Mouse (Mus musculus): ENCODE results near the gene Gabrd. TPM values are rescaled to one million over a fixed set of nuclear protein-coding genes. Genes with fewer than 3 reads are reported as not detected.
A peak's percentile ranks its signal among the peaks of the same experiment; 100 is the strongest.
"Not testable (repeated sequence)": the region's sequence is repeated elsewhere in the genome, so short reads cannot be mapped to it uniquely, and the experiment has no call there.

Gabrd gene
- polyA plus RNA-seq, 1 experiment from 2014 or later, result 0.18 TPM

GRCm38 (mm10) chr4:155421412-155422370 is 23.8 kb upstream of the Gabrd start:
- not testable (repeated sequence) for H3K4me3 ChIP-seq (ENCODE audit: low read depth, low read length); H3K4me2 ChIP-seq (ENCODE audit: low read length); ATAC-seq (replicated peaks; ENCODE audit: low FRiP score, low TSS enrichment, low read depth); DNase-seq (ENCODE audit: low spot score); H3K9me3 ChIP-seq (ENCODE audit: control insufficient read depth, low read length); H3K4me1 ChIP-seq (replicated peaks; ENCODE audit: control insufficient read depth, insufficient read depth, low read length); H3K36me3 ChIP-seq (ENCODE audit: control insufficient read depth, insufficient read depth, low read length); H3K27me3 ChIP-seq (replicated peaks; ENCODE audit: control insufficient read depth, insufficient read depth, low read length); H3K9ac ChIP-seq (ENCODE audit: low read length); H3K27ac ChIP-seq (ENCODE audit: low read depth)
- 80% methylated on average over 20 of the region's 30 CpGs for WGBS

GRCm38 (mm10) chr4:155420137-155420536 is 22.2 kb upstream of the Gabrd start:
- WGBS, result 91% methylated on average over 3 of the region's 3 CpGs
- no peak overlapping the region for H3K4me2 ChIP-seq (ENCODE audit: low read length)
- DNase-seq (ENCODE audit: low spot score) (no peak), ATAC-seq (replicated peaks; ENCODE audit: low FRiP score, low TSS enrichment, low read depth) (no peak)
- H3K9me3 ChIP-seq (ENCODE audit: control insufficient read depth, low read length), result no peaks in the 10 kb centered on the region
- no peak overlapping the region for H3K4me3 ChIP-seq (ENCODE audit: low read depth, low read length)
- H3K4me1 ChIP-seq (replicated peaks; ENCODE audit: control insufficient read depth, insufficient read depth, low read length), result no peaks in the 10 kb centered on the region
- H3K27me3 ChIP-seq (replicated peaks; ENCODE audit: control insufficient read depth, insufficient read depth, low read length), result no peaks in the 10 kb centered on the region
- H3K9ac ChIP-seq (ENCODE audit: low read length), result no peak overlapping the region
- no peaks in the 10 kb centered on the region for H3K36me3 ChIP-seq (ENCODE audit: control insufficient read depth, insufficient read depth, low read length)
- no peak overlapping the region for H3K27ac ChIP-seq (ENCODE audit: low read depth)

GRCm38 (mm10) chr4:155414656-155415235 is 16.8 kb upstream of the Gabrd start:
- no peaks in the 10 kb centered on the region for H3K27me3 ChIP-seq (replicated peaks; ENCODE audit: control insufficient read depth, insufficient read depth, low read length)
- H3K4me2 ChIP-seq (ENCODE audit: low read length), result no peak overlapping the region
- H3K9me3 ChIP-seq (ENCODE audit: control insufficient read depth, low read length), result no peaks in the 10 kb centered on the region
- 74% methylated on average over 9 of the region's 9 CpGs for WGBS
- H3K27ac ChIP-seq (ENCODE audit: low read depth), result no peak overlapping the region
- H3K4me1 ChIP-seq (replicated peaks; ENCODE audit: control insufficient read depth, insufficient read depth, low read length), result 0 out of 2 replicates have a peak, but pooled peaks cover 2% of the 10 kb centered on the region
- H3K9ac ChIP-seq (ENCODE audit: low read length), result no peak overlapping the region
- H3K36me3 ChIP-seq (ENCODE audit: control insufficient read depth, insufficient read depth, low read length), result no peaks in the 10 kb centered on the region
- ATAC-seq (replicated peaks; ENCODE audit: low FRiP score, low TSS enrichment, low read depth), result no peak
- H3K4me3 ChIP-seq (ENCODE audit: low read depth, low read length), result no peak overlapping the region
- no peak for DNase-seq (ENCODE audit: low spot score)

DNA sequence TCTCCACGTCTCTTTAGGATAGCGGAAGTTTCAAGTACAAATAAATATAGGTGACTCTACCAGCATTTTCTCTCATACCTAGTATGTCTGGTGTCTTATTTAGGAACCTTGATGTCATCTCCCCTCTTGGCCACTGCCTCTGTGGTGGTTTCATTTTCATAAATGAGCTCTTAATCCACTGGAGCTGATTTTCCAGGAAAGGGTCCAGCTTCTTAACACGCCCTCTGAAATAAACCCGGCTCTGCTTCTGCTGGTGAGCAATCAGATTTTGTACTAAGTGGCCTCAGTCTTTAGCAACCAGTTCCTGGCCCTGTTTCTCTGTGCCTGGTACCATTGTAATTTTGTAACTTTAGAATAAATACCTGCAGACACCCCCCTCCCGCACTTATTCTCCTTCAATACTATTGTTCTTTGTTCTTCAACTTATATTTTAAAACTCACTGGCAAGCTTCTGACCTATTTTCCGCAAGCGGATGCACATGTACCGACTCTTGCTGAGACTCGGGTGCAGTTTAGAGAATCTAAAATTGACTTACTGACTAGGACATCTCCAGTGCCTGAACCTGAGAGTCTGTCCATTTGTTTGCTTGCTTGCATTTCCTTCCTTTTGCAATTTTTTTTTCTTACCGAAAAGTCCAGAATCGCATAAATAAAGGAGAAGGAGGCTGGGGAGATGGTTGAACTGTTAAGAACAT is 15.9 kb upstream of the Gabrd start:
- Histone ChIP-seq H3K36me3 (ENCODE audit: control insufficient read depth, insufficient read depth, low read length) (no peaks in the 10 kb centered on the region), H3K4me2 (ENCODE audit: low read length) (no peak overlapping the region), H3K4me3 (ENCODE audit: low read depth, low read length) (no peak overlapping the region), H3K9ac (ENCODE audit: low read length) (no peak overlapping the region), H3K27me3 (replicated peaks; ENCODE audit: control insufficient read depth, insufficient read depth, low read length) (no peaks in the 10 kb centered on the region), H3K4me1 (replicated peaks; ENCODE audit: control insufficient read depth, insufficient read depth, low read length) (0 out of 2 replicates have a peak, but pooled peaks cover 3% of the 10 kb centered on the region), H3K27ac (ENCODE audit: low read depth) (no peak overlapping the region), H3K9me3 (ENCODE audit: control insufficient read depth, low read length) (no peaks in the 10 kb centered on the region)
- WGBS, result 88% methylated on average over 11 of the region's 11 CpGs
- DNase-seq (ENCODE audit: low spot score) (no peak), ATAC-seq (replicated peaks; ENCODE audit: low FRiP score, low TSS enrichment, low read depth) (no peak)

GRCm38 (mm10) chr4:155412124-155412523 is 14.2 kb upstream of the Gabrd start:
- Histone ChIP-seq H3K9me3 (ENCODE audit: control insufficient read depth, low read length) (no peaks in the 10 kb centered on the region), H3K4me1 (replicated peaks; ENCODE audit: control insufficient read depth, insufficient read depth, low read length) (peaks cover 8% of the 10 kb centered on the region; the same call in 1 of the 2 replicates), H3K27me3 (replicated peaks; ENCODE audit: control insufficient read depth, insufficient read depth, low read length) (no peaks in the 10 kb centered on the region), H3K27ac (ENCODE audit: low read depth) (no peak overlapping the region), H3K4me2 (ENCODE audit: low read length) (no peak overlapping the region), H3K4me3 (ENCODE audit: low read depth, low read length) (no peak overlapping the region), H3K9ac (ENCODE audit: low read length) (no peak overlapping the region), H3K36me3 (ENCODE audit: control insufficient read depth, insufficient read depth, low read length) (no peaks in the 10 kb centered on the region)
- DNase-seq (ENCODE audit: low spot score), result no peak
- ATAC-seq (replicated peaks; ENCODE audit: low FRiP score, low TSS enrichment, low read depth), result no peak
- 90% methylated on average over 6 of the region's 6 CpGs for WGBS

DNA sequence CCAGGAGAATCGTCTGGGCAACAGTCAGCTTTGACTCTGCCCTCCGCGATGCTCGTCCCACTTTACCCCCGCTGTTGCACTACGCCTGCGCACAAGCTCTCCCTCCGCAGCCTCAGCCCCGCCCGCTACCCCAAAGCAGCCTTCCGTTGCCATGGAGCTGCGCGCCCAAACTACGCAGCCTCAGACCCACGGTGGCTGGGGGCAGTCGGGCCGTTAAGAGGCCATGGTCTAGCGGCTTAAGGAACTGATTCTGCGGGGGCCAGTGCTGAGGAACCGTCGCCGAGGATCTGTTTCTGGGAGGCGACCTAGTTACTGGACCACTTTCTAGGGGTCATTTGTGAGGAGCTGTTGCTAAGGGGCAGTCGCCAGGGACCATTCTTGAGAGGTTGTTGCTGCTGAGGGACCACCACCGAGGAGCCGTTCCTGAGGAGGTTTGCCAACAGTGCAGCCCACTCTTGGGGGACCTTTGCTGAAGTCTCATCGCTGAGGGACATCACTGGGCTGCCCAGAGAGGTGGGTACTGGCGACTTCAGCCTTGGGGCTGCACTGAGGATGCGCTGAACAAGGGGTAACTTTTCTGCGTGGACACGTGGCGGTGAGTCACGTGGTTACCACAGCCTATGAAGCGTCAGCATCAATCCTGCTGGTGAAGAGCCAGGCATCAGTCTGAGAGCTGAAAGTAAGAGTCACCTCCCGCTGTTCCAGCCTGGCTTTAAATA is 11.3 kb upstream of the Gabrd start, which contains the start of gene Cfap74:
Cfap74 (plus strand) TSS at position 133 of the 719 bp plus-strand sequence.
- H3K4me2 ChIP-seq (ENCODE audit: low read length), result peak within 1 kb of the TSS; percentile 79
- peak within 1 kb of the TSS; percentile 48 for H3K4me3 ChIP-seq (ENCODE audit: low read depth, low read length)
- peaks cover 8% of the 10 kb centered on the region; the same call in 1 of the 2 replicates for H3K4me1 ChIP-seq (replicated peaks; ENCODE audit: control insufficient read depth, insufficient read depth, low read length)
- DNase-seq (ENCODE audit: low spot score), result peak; percentile 84
- peak within 1 kb of the TSS; percentile 6; the same call in 1 of the 2 replicates for H3K27ac ChIP-seq (ENCODE audit: low read depth)
- no peaks in the 10 kb centered on the region for H3K27me3 ChIP-seq (replicated peaks; ENCODE audit: control insufficient read depth, insufficient read depth, low read length)
- under 1% methylated on average over 35 of the region's 35 CpGs for WGBS
- H3K36me3 ChIP-seq (ENCODE audit: control insufficient read depth, insufficient read depth, low read length), result no peaks in the 10 kb centered on the region
- H3K9ac ChIP-seq (ENCODE audit: low read length), result peak within 1 kb of the TSS; percentile 29; the same call in 1 of the 2 replicates
- ATAC-seq (replicated peaks; ENCODE audit: low FRiP score, low TSS enrichment, low read depth), result peak; percentile 96
- no peaks in the 10 kb centered on the region; the same call in 1 of the 2 replicates for H3K9me3 ChIP-seq (ENCODE audit: control insufficient read depth, low read length)

GRCm38 (mm10) chr4:155408695-155409057 is 10.8 kb upstream of the Gabrd start:
- peak; percentile 42; the same call in 1 of the 2 replicates for ATAC-seq (replicated peaks; ENCODE audit: low FRiP score, low TSS enrichment, low read depth)
- no peak overlapping the region for H3K9ac ChIP-seq (ENCODE audit: low read length)

DNA sequence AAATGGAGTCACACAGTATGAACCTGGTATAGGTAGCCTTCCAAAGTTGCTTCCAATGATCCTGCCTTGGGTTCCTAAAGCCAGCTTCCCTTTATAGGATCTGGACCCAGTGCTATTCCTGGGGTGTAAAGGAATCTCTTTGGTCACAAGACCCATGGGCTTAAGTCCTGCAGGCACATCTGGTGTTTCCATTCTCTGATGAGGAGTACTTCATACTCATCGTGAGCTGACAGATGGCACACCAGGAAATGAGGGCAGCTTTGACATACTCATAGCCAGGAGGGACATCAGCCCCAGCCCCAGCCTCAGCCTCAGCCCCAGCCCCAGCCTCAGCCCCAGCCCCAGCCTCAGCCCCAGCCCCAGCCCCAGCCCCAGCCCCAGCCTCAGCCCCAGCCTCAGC is 4.6 kb upstream of the Gabrd start:
- Histone ChIP-seq H3K9ac (ENCODE audit: low read length) (no peak overlapping the region), H3K27me3 (replicated peaks; ENCODE audit: control insufficient read depth, insufficient read depth, low read length) (peaks cover 17% of the 10 kb centered on the region), H3K36me3 (ENCODE audit: control insufficient read depth, insufficient read depth, low read length) (no peaks in the 10 kb centered on the region), H3K4me1 (replicated peaks; ENCODE audit: control insufficient read depth, insufficient read depth, low read length) (0 out of 2 replicates have a peak, but pooled peaks cover 5% of the 10 kb centered on the region), H3K27ac (ENCODE audit: low read depth) (no peak overlapping the region), H3K4me2 (ENCODE audit: low read length) (no peak overlapping the region), H3K4me3 (ENCODE audit: low read depth, low read length) (no peak overlapping the region), H3K9me3 (ENCODE audit: control insufficient read depth, low read length) (no peaks in the 10 kb centered on the region; the same call in 1 of the 2 replicates)
- DNase-seq (ENCODE audit: low spot score) (no peak), ATAC-seq (replicated peaks; ENCODE audit: low FRiP score, low TSS enrichment, low read depth) (no peak)
- WGBS, result 79% methylated on average over 1 of the region's 1 CpGs

More at GRCm38 (mm10) chr4:155408695-155409057, 10.8 kb upstream of the Gabrd start:
- no peaks in the 10 kb centered on the region for H3K36me3 ChIP-seq (ENCODE audit: control insufficient read depth, insufficient read depth, low read length)
- H3K4me1 ChIP-seq (replicated peaks; ENCODE audit: control insufficient read depth, insufficient read depth, low read length), result peaks cover 8% of the 10 kb centered on the region; the same call in 1 of the 2 replicates
- no peak for DNase-seq (ENCODE audit: low spot score)
- H3K4me3 ChIP-seq (ENCODE audit: low read depth, low read length), result peak overlapping the region; percentile 48
- H3K9me3 ChIP-seq (ENCODE audit: control insufficient read depth, low read length), result no peaks in the 10 kb centered on the region; the same call in 1 of the 2 replicates
- WGBS, result 3% methylated on average over 8 of the region's 8 CpGs
- peak overlapping the region; percentile 6; the same call in 1 of the 2 replicates for H3K27ac ChIP-seq (ENCODE audit: low read depth)
- H3K27me3 ChIP-seq (replicated peaks; ENCODE audit: control insufficient read depth, insufficient read depth, low read length), result no peaks in the 10 kb centered on the region
- H3K4me2 ChIP-seq (ENCODE audit: low read length), result peak overlapping the region; percentile 79

Data from intestine, embryonic 14.5 days (tissue).